ENCODE assay signal across 8 mouse cellular contexts in genomic region chr16:43577399-43577798, GRCm38 (mm10).
DNase-seq lines count a peak whose midpoint lies in the region; ATAC-seq and TF ChIP-seq lines count a peak whose summit lies in the region.
"Had no signal": no experiment of that assay in that cellular context is flagged by ENCODE, and none has a peak within 500 bp of the region (broad histone marks: within the 10 kb centered on the region; RNA-seq: fewer than 3 reads in every experiment).

No protein-coding gene starts in this region.

- TF ChIP-seq POLR2A in CH12.LX (IDR thresholded peaks at IDR 0.05; ENCODE audit: low read depth, low read length) (no peak), myocyte (IDR thresholded peaks at IDR 0.05; ENCODE audit: insufficient read length, low read depth) (no peak)

- intact Hi-C loops in heart, postnatal 10 days (cut with DNase I) = loop anchor here (5.0 to 10.0 kb wide), 2 partner anchors 213 to 665 kb away; no protein-coding TSS in a partner anchor

- H3ac ChIP-seq in myocyte (ENCODE audit: control insufficient read depth, insufficient read length) = no peak overlapping the region

- dilution Hi-C loops in CH12.LX (cut with MboI; ENCODE audit: extremely low pct_ligation_motif_present, extremely low pct_unique_long_range_greater_than_20kb, low sequenced_read_pairs) = no loop called here

- peaks cover 14 to 76% of the 10 kb centered on the region in 2 experiments for H3K4me1 ChIP-seq in CH12.LX (ENCODE audit: control insufficient read depth in 1 of 2, insufficient read depth in 2 of 2)
- H3K4me1 ChIP-seq in forebrain, embryonic 12.5 days = peaks cover 61% of the 10 kb centered on the region
- peaks cover 6% of the 10 kb centered on the region; the same call in 1 of the 2 replicates for H3K4me1 ChIP-seq in liver, embryonic 12.5 days

- no peaks in the 10 kb centered on the region for H3K9me3 ChIP-seq in CH12.LX (replicated peaks; ENCODE audit: low read length)
- H3K9me3 ChIP-seq in forebrain, embryonic 12.5 days = no peaks in the 10 kb centered on the region
- no peaks in the 10 kb centered on the region for H3K9me3 ChIP-seq in liver, embryonic 12.5 days (replicated peaks)

- DNase-seq in 3T3-L1 (ENCODE audit: low read depth, low spot score) (peak; percentile 85), CH12.LX (ENCODE audit: extremely low read depth) (no peak)
- peak; percentile 82 to 86 for DNase-seq in heart, postnatal 10 days
- peak; percentile 80 for DNase-seq in kidney, postnatal 14 days

- in situ Hi-C loops in CH12.LX (cut with MboI; ENCODE audit: low pct_ligation_motif_present, low pct_unique_long_range_greater_than_20kb, low sequenced_read_pairs) = no loop called here

- peaks cover 77 to 90% of the 10 kb centered on the region in 2 experiments for H3K36me3 ChIP-seq in CH12.LX (replicated peaks in 1 of 2; ENCODE audit: control insufficient read depth in 1 of 2, insufficient read depth in 1 of 2, low read length in 1 of 2)
- peaks cover 20% of the 10 kb centered on the region for H3K36me3 ChIP-seq in forebrain, embryonic 12.5 days (replicated peaks)
- peaks cover 7% of the 10 kb centered on the region for H3K36me3 ChIP-seq in myocyte (ENCODE audit: control insufficient read depth, insufficient read depth)
- H3K36me3 ChIP-seq in liver, embryonic 12.5 days = no peaks in the 10 kb centered on the region

- no peak for TF ChIP-seq RAD21 in CH12.LX (IDR thresholded peaks at IDR 0.05; ENCODE audit: low read depth, low read length)

- H3K9ac ChIP-seq in CH12.LX (ENCODE audit: insufficient read depth, low read depth) = no peak overlapping the region
- no peak overlapping the region for H3K9ac ChIP-seq in forebrain, embryonic 12.5 days
- no peak overlapping the region for H3K9ac ChIP-seq in liver, embryonic 12.5 days

- TF ChIP-seq EP300 in CH12.LX (IDR thresholded peaks at IDR 0.05; ENCODE audit: low read length) = no peak

- no peak overlapping the region for H3K27ac ChIP-seq in CH12.LX (ENCODE audit: insufficient read depth, low read depth)
- peak overlapping the region; percentile 51 for H3K27ac ChIP-seq in forebrain, embryonic 12.5 days
- no peak overlapping the region for H3K27ac ChIP-seq in liver, embryonic 12.5 days
- H3K27ac ChIP-seq: macrophage had no signal

- H3K79me2 ChIP-seq in CH12.LX (replicated peaks; ENCODE audit: control insufficient read depth, extremely low read depth, insufficient read depth, poor library complexity, severe bottlenecking) (peaks cover 19% of the 10 kb centered on the region), myocyte (ENCODE audit: control insufficient read depth, insufficient read depth) (no peaks in the 10 kb centered on the region)

- ATAC-seq in forebrain, embryonic 12.5 days (ENCODE audit: low FRiP score) = 0 out of 2 replicates have a peak, but pooled peaks have one; percentile 27
- ATAC-seq in liver, embryonic 12.5 days = no peak

- H3K4me2 ChIP-seq in CH12.LX (ENCODE audit: insufficient read depth, low read depth, poor library complexity, severe bottlenecking) = no peak overlapping the region
- H3K4me2 ChIP-seq in forebrain, embryonic 12.5 days = no peak overlapping the region
- peak overlapping the region; percentile 70 for H3K4me2 ChIP-seq in myocyte (ENCODE audit: low read depth)
- no peak overlapping the region for H3K4me2 ChIP-seq in liver, embryonic 12.5 days

- H3K27me3 ChIP-seq in CH12.LX (replicated peaks) = no peaks in the 10 kb centered on the region
- no peaks in the 10 kb centered on the region for H3K27me3 ChIP-seq in forebrain, embryonic 12.5 days
- no peaks in the 10 kb centered on the region for H3K27me3 ChIP-seq in myocyte (ENCODE audit: control insufficient read depth, insufficient read depth, insufficient read length)
- H3K27me3 ChIP-seq in liver, embryonic 12.5 days (replicated peaks) = no peaks in the 10 kb centered on the region; the same call in 1 of the 2 replicates

- no peak for TF ChIP-seq CTCF in CH12.LX (conservative IDR thresholded peaks at IDR 0.05 in 1 of 2, IDR thresholded peaks at IDR 0.05 in 1 of 2; ENCODE audit: low read depth in 2 of 2, low read length in 2 of 2)

- H3K4me3 ChIP-seq in CH12.LX (replicated peaks in 1 of 3; ENCODE audit: low read depth in 2 of 3, low read length in 2 of 3, poor library complexity in 1 of 3) = no peak overlapping the region
- no peak overlapping the region for H3K4me3 ChIP-seq in forebrain, embryonic 12.5 days (replicated peaks)
- no peak overlapping the region for H3K4me3 ChIP-seq in myocyte
- no peak overlapping the region for H3K4me3 ChIP-seq in liver, embryonic 12.5 days

- 26% methylated on average over 10 of the region's 10 CpGs for WGBS in forebrain, embryonic 12.5 days
- WGBS in liver, embryonic 12.5 days (ENCODE audit: insufficient replicate concordance) = 50% methylated on average over 10 of the region's 10 CpGs

TF ChIP-seq in CH12.LX, 34 proteins besides CTCF, POLR2A, EP300 and RAD21:
- TF ChIP-seq MYC (IDR thresholded peaks at IDR 0.05; ENCODE audit: low read depth, low read length) (no peak), ZNF384 (IDR thresholded peaks at IDR 0.05; ENCODE audit: low read depth, low read length) (0 out of 2 replicates have a peak, but pooled peaks have one; percentile 37)

TF ChIP-seq in myocyte, 11 proteins besides CTCF, POLR2A, EP300 and RAD21:
- TF ChIP-seq SRF (IDR thresholded peaks at IDR 0.05; ENCODE audit: control insufficient read depth, insufficient read length, low read depth) (no peak), MYOD1 (IDR thresholded peaks at IDR 0.05; ENCODE audit: control insufficient read depth in 1 of 3, insufficient read length in 2 of 3, low read depth in 2 of 3) (peak in 2 of 3 experiments; percentile 40 to 49), USF1 (IDR thresholded peaks at IDR 0.05; ENCODE audit: low read depth) (no peak), MYOG (IDR thresholded peaks at IDR 0.05; ENCODE audit: control insufficient read depth in 1 of 3, insufficient read depth in 1 of 3, insufficient read length in 2 of 3, low read depth in 2 of 3) (peak in 2 of 3 experiments; percentile 65 to 72)
